Mouse (Mus musculus): Measurements from ENCODE around the gene Taar5.

The Taar5 gene

GRCm38 (mm10) chr10:23970656-23971165 lies at the start of gene Taar5:
Taar5 (plus strand) TSS chr10:23970706.
- DNase-seq (ENCODE audit: low read depth, low spot score) = no peak

GRCm38 (mm10) chr10:23922468-23922867 lies 48.0 kb upstream of the Taar5 start:
- DNase-seq (ENCODE audit: low read depth, low spot score) = no peak

- DNase-seq (ENCODE audit: low read depth, low spot score) = no peak
These were observed 46.6 kb upstream of the Taar5 start for GRCm38 (mm10) chr10:23923941-23924340.

GRCm38 (mm10) chr10:23937613-23938012 lies 32.9 kb upstream of the Taar5 start:
- DNase-seq (ENCODE audit: low read depth, low spot score) = no peak

- no peak for DNase-seq (ENCODE audit: low read depth, low spot score)
These were observed 32.2 kb upstream of the Taar5 start, which contains the start of gene Taar2 for GRCm38 (mm10) chr10:23938312-23938711. Taar2 (plus strand) TSS chr10:23938572.

GRCm38 (mm10) chr10:23942465-23942864 lies 28.0 kb upstream of the Taar5 start:
- no peak for DNase-seq (ENCODE audit: low read depth, low spot score)

GRCm38 (mm10) chr10:23948026-23948425 lies 22.5 kb upstream of the Taar5 start:
- DNase-seq (ENCODE audit: low read depth, low spot score) = no peak

- no peak for DNase-seq (ENCODE audit: low read depth, low spot score)
These were observed 20.9 kb upstream of the Taar5 start, which contains the start of gene Taar3 for GRCm38 (mm10) chr10:23949508-23950005. Taar3 (plus strand) TSS chr10:23949558.

GRCm38 (mm10) chr10:23951714-23952113 lies 18.8 kb upstream of the Taar5 start:
- no peak for DNase-seq (ENCODE audit: low read depth, low spot score)

- DNase-seq (ENCODE audit: low read depth, low spot score) = no peak
These were observed 11.4 kb upstream of the Taar5 start for GRCm38 (mm10) chr10:23959071-23959470.

GRCm38 (mm10) chr10:23960444-23960915 lies 10.0 kb upstream of the Taar5 start, which contains the start of gene Taar4:
Taar4 (plus strand) TSS chr10:23960494.
- no peak for DNase-seq (ENCODE audit: low read depth, low spot score)

GRCm38 (mm10) chr10:23963444-23963843 lies 7.1 kb upstream of the Taar5 start:
- no peak for DNase-seq (ENCODE audit: low read depth, low spot score)

- peak; percentile 2 for DNase-seq (ENCODE audit: low read depth, low spot score)
These were observed 5.4 kb upstream of the Taar5 start for GRCm38 (mm10) chr10:23964921-23965610.

- no peak for DNase-seq (ENCODE audit: low read depth, low spot score)
These were observed 750 bp downstream of the Taar5 start for GRCm38 (mm10) chr10:23971256-23971655.

GRCm38 (mm10) chr10:23977958-23978357 lies 7.5 kb downstream of the Taar5 start:
- DNase-seq (ENCODE audit: low read depth, low spot score) = no peak

GRCm38 (mm10) chr10:23978901-23979705 lies 8.6 kb downstream of the Taar5 start:
- DNase-seq (ENCODE audit: low read depth, low spot score) = peak; percentile 10

- no peak for DNase-seq (ENCODE audit: low read depth, low spot score)
These were observed 15.0 kb downstream of the Taar5 start, which contains the start of gene Taar6 for GRCm38 (mm10) chr10:23985546-23985945. Taar6 (minus strand) TSS chr10:23985646.

GRCm38 (mm10) chr10:23986419-23986818 lies 15.9 kb downstream of the Taar5 start:
- DNase-seq (ENCODE audit: low read depth, low spot score) = no peak

GRCm38 (mm10) chr10:23993381-23993780 lies 22.9 kb downstream of the Taar5 start, which contains the start of gene Taar7a:
Taar7a (minus strand) TSS chr10:23993481.
- DNase-seq (ENCODE audit: low read depth, low spot score) = no peak

GRCm38 (mm10) chr10:23999639-24000038 lies 29.1 kb downstream of the Taar5 start, which contains the start of gene Taar7b:
Taar7b (plus strand) TSS chr10:23999939.
- DNase-seq (ENCODE audit: low read depth, low spot score) = no peak

- DNase-seq (ENCODE audit: low read depth, low spot score) = no peak
These were observed 35.9 kb downstream of the Taar5 start for GRCm38 (mm10) chr10:24006442-24006841.

GRCm38 (mm10) chr10:24007034-24007433 lies 36.5 kb downstream of the Taar5 start:
- no peak for DNase-seq (ENCODE audit: low read depth, low spot score)
